Mouse (Mus musculus) 3134 (cell line): ENCODE data around the gene Sh3bp2.

Experiments
- DNase-seq: peaks from one replicate; pipeline ENCODE4 v3.0.0-alpha.2; 2011; ENCODE audit warnings: low spot score; ENCODE audit not compliant: insufficient read length; ENCODE audit errors: extremely low read depth

Gene Sh3bp2

DNA sequence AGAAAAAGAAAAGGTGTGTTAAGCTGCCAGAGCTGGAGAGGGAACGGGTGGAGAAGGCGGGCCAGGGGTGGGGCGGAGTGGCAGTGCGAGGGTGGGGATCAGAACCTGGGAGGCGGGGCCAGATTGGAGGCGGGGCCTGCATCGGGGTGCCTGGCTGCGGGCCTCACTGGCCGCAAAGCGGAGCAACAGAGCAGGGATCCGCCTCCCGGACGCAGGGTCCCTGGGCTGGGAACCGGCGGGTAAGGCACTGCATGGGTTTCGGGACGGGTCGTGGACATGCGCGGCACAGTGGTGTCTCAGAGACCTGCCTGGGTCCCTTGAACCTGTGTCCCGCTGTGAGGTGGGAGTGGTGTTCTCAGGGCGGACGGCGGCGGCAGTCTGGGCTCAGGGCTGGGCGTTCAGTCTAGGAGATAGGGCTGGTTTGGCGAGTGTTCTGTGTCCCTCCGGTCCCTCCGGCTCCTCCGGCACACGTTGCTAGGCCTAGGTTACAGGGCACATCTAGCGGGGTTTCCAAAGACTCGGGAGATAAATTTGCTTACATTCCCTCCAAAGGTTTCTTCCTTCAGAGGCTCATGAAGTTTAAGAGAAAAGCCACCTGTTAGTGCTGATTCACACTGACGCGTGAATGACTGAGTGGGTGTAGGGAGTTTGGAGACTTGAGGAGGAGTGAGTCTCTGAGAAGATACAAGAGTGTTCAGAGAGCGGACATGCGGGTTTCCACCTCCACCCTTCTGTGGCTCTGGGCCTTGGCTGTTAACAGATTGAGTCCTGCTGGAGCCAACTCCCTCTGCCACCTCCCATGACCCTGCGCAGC is at the start of gene Sh3bp2:
TSS of gene Sh3bp2 (plus strand) at position 176 of the 814 bp plus-strand sequence.
- peak; percentile 90 for DNase-seq

DNA sequence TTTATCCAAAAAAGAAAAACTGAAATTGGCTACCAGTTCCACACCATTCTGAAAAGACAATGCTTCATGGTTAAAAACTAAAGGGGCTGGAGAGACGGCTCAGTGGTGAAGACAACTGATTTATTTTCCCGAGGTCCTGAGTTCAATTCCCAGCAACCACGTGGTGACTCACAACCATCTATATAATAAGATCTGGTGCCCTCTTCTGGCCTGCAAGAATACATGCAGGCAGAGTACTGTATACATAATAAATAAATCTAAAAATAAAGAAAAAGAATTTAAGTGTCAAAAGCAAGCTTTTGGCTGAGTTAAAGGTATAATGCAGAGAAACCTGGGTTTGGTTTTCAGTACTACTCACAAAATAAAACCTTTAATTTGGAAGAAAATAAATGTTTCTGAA is 44.7 kb upstream of the Sh3bp2 start:
- DNase-seq = no peak

DNA sequence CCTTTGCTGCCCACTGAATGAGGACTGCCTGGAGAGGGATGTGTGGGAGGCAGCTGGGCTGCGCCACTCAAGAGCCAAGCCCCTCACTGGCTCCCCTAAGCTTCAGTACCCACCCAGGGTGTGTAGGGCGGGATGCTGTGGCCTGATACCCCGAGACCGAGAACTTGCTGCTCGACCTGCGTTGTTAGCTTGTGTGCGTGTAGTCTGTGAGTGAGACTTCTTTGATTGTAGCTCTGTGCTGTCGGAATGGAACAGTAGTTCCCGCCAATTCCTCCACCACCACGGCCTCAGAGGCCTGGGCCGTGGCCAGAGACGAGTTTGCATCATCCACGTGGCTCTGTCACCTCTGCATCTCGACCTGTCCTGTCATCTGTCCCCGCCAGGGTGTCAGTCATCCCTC is 39.9 kb upstream of the Sh3bp2 start:
- DNase-seq = peak; percentile 14

DNA sequence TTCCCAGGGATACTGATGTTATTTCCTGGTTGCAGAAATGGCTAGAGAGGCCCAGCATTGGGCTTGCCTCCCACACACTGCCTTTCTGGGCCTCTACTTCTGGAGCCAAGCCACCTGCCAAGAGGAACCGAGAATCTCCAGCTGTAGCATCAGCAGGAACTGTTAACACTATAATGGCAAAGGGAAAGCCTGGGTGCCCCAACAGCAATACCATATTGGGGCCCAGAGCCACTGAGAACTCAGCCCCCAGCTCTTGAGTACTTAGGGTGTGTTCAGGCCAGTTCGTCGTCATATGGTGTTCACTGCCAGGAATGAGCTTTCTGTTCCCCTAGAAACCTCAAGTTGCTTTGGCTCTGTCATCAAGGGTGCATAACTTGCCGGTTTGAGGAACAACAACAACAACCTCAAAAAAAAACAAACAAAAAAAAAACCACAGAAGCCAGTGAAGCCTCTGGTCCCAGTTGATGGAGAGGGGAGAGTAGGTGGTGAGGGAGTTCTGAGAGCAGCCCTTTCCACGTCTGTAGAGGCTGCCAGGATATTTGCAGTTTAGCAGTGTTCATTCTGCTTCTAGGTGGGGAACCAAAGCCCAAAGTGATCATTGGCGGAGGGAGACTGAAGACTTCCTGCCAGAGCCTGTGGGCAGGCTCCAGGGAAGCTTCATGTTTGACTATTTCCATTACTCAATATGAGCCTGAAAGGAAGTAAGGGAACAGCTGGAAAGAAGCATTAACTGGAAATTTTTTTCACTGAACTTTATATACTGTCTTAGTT is 38.1 kb upstream of the Sh3bp2 start:
- no peak for DNase-seq

DNA sequence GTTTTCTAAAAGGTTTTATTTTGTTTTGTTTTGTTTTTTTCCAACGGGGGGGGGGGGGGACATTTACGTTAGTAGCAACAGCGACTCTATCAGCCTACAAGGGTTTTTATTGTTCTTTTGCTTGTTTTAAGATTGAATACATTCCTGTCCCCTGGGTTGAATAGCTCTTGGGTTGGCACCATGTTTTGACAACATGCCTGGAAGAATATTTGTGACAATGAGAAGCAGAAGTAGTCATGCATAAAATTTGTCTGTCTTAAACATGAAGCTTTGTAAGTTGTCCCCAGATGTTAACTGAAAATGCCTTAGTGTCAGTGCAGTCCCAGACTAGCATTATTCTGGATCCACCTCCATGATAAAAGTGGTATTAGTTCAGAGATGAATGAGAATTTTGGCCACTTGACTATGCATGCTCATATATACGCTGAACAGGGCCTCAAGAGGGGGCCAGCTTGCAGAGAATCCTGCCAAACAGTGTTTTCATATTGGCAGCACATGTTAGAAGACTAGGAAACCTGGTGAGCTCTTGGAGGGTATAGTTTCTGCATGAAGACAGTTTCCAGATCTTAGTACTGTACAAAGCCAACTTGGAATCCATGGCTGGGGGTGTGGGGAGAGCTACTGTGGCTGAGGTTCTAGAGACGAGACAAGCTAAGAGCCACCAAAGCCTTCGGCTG is 36.8 kb upstream of the Sh3bp2 start:
- DNase-seq = no peak

DNA sequence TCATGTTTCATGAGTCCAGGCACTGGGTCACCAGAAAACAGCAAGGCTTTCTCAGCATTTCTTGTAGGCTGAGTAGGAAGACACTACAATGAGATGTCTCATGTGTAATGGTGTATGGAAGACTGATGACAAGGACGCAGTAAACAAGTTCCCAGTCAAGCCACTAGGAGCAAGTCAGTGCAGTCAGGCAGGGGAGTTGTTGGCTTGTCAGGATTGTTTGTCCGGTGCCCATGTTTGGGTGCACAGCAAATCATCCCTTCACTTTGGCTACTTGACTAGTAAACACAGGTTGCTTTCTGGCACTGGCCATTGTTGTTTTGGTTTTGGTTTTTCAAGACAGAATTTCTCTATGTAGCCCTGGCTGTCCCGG is 36.2 kb upstream of the Sh3bp2 start:
- DNase-seq = no peak

DNA sequence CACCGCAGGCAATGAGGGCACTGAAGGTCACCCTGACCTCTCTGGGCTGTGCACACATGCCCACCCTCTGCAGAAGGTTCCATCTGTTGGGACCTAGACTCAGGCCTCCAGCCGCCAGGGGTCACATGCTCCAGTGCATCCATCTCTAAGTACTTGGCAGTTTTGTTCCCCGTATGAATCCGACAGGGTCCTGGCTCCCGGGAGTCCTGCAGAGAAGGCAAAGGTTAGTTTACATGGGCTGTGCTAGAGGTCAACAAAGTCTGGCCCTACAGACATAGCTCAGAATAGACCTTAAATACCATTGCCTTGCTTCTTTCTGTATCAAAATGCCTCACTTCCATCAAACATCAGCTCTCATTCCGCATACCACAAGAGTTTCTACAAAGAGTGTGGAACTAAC is 28.9 kb upstream of the Sh3bp2 start:
- no peak for DNase-seq

DNA sequence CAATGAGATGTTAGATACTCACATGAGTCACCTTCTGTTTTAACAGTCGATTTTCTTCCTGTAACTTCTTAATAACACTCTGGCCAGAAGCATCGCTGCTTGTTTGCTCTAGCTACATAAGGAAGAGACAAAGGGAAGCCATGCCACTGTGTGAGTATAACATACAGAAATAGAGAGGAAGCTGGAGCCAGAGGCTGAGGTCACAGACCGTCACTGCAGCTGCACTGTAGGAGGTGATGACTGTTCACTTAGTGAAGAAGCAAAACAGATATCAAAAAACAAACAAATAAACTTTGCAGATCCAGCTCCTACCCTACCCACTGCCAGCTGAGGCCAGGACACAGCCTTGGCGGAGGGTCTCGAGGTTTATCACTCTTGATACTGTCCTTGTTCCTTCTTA is 24.8 kb upstream of the Sh3bp2 start:
- no peak for DNase-seq

DNA sequence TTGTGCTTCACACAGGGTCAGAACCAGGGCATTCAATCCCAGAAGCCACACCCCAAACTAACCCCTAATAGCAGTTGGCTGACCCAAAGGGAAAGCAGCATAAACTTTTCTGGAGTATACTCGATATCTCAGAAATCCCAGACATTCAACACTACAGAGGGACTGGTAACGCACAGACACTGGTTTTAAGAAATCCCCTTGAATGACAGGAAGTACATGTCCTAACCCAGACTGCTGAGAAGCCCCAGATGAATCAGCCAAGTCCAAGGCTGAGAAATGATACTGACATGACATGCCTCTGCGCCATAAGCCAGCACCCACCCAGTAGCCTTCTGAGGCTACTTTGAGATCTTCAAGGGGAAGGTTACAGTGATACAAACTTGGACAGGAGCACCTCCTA is 24.1 kb upstream of the Sh3bp2 start:
- DNase-seq = no peak

DNA sequence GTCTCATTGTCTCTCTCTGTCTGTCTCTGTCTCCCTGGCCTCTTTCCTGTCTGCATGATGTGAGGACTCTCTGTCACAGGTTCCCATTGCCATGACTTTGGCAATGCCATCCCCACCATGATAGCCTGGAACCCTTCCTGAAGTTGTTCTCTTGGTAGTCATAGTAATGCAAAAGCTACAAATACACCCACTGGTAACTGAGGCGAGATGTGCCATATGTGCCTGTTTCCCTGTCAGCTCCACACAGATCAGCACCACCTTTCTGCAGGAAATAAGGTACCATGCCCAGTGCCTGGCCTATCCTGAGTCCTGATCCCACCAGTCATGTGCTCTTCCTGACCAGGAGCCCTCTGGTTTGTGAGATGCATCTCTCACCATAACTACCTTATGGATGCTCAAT is 23.2 kb upstream of the Sh3bp2 start:
- DNase-seq = no peak

DNA sequence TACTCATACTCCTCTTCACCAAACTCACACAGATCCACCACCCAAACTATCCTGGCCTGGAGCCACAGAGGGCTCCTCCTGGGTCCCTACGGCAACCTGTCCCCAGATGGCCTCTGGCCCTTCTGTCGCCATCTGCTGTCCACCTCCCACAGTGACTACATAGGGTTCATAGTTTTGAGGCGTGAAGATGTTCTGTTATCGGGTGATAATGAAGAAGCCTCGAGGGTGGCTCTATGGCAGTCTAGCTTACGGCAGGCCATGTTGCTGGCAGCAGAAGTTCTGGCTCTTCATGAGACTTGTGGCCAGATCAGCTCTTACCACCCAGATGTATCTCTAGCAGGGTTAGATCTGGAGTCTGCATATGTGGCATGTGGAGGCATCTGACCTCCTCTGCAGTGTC is 22.8 kb upstream of the Sh3bp2 start:
- DNase-seq = no peak

DNA sequence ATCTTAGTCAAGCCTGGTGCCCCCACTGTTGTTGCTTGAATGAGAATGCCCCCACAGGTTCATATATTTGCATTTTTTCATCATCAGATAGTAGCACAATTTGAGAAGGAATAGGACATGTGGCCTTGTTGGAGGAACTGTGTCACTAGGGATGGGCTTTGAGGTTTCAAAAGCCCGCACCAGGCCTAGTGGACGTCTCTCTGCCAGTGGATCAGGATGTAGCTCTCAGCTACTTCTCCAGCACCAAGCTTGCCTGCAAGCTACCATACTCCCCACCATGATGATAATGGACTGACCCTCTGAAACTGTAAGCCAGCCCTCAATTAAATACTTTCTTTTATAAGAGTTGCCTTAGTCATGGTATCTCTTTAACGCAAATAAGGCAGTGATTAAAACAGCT is 13.2 kb upstream of the Sh3bp2 start:
- no peak for DNase-seq

DNA sequence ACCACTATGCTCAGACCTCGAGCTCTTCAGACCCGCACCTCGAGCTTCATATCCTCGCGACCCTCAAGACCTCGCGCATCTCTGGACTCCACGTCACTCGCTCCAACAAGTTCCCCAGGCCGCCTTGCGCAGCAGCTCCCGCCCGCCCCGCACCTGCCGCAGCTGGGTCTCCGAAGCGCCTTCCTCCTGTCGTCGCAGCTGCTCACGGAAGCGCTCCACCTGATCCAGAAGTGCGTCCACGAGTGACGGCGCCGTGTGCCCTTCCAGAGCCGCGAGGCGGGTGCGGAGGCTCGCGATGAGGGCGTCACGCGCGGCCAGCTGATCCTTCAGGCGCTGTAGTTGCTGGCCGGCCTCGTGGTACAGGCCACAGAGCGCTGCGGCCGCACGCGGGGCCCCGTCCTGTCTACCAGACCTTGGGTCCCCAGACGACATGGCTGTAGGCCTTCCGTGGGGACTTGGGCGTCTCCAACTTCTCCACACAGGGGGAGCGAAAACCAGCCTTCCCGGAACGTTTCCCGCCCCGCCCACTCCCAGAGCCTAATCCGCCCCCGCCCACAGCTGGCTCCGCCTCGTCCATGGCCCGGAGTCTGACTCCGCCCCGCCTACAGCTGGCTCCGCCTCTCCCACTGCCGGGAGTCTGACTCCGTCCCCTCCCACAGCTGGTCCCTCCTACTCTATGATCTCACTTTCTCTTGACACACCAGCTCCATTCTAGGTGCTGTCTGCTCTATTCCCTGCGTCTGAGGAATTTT is 12.0 kb upstream of the Sh3bp2 start, which contains the start of gene Tnip2:
TSS of gene Tnip2 (minus strand) at position 526 of the 752 bp plus-strand sequence.
- DNase-seq = peak; percentile 93

DNA sequence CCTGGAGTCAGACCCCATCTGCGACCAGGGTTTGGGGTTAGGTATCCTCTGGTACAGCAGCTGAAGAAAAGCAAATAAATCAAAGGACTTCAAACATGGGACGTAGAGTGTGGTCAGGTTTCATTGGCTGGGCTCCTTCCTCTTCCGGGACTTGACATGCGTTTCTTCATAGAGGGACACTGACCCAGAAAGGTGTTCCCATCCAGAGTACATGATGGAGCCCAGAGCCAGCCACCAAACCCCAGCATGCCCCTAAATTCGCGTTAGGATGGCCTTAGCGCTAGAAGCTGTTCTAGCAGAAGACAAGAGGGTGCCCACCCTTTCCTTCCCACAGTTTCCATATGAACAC is 11.4 kb upstream of the Sh3bp2 start:
- no peak for DNase-seq

DNA sequence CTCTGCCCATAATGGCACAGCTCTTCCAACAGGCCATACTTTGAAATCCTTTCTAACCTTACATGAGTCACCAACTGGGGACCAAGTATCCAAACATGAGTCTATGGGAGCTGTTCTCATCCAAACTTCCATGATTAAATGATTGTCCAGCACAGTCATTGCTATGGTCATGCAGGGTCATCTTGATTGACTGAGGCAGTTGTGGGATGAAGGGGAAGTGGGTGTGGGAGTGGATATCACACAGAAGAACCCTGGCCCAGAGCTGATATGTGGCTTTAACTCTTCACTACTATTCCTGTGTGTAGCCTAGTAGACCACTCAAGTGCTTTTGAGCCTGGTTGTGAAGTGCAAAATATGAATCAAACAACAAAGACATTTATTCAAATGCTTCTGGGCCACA is 10.5 kb upstream of the Sh3bp2 start:
- DNase-seq = no peak

DNA sequence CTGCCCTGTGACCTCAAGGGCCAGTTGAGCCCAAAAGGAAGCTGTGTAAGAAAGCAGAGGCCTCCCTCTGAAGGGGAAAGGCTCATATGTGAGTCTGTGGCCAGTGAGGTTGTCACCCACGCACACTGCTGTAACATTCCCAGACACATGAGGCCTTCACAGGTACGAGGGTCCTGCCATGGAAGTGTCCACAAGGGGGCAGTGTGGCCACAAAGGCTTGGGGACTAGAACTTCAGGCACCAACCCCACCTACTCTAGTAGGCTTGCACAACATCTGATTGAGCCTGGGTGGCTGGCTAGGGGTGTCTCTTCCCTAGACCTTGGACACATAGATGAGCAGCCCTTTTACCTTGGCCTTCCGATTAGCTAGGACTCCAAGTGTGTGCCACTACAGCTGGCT is 7.7 kb upstream of the Sh3bp2 start:
- DNase-seq = peak; percentile 53

DNA sequence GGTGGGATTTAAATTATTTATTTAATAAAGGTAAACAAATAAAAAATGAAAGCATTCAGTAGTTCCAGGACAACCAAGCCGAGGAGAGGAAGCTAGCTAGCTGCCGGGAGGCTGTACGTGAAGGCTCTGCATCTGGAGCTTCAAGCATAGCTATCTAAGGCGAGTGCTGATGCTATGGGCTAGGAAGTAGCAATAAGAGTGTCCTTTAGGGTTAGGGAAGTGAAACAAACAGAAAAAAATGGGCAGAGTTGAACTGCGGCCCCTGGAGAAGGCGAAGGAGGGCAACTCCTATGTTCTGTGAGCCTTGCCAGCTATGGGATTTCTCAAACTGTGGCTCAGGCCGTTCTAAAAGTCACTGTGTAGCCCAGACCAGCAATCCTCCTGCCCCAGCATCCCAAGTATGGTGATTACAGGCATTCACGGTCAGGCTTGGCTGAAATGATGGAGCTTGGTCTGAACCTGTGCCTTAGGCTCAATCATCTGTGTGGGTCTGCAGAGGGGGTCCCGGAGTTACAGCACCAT is 6.2 kb upstream of the Sh3bp2 start:
- no peak for DNase-seq

DNA sequence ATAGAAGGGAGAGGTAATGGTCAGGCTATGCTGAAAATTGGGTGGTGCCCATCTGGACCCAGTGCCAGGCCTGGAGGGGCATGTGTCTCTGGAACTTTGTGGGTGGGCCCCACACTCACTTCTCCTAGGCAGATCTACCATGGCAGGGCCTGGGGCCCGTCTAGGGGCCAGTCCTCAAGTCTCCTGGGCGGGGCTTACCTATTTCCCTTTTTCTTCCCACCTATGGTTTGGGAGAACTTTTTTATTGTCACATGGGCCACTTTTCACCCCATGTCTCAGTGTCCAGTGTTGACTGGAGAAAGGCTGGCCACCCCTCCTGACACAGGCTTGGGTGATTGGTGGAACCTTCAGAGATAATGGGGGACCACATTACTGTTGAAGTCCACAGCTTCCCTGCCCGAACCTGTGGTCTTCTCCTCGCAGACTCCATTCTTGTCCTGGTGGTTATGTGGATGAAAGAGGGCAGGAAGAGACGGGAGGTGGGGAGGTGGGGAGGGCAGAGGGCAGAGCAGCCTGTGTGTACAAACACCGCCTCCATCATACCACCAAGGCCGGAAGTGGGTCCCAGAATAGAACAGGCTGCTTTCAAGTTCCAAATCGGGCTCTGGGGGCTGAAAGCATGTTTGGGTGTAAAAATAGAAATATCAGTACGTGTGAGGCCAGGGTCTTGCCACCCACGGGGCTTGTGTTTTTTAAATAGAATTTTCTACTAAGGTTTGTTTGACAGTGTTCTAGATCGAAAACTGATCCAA is 5.0 kb upstream of the Sh3bp2 start:
- DNase-seq = no peak

DNA sequence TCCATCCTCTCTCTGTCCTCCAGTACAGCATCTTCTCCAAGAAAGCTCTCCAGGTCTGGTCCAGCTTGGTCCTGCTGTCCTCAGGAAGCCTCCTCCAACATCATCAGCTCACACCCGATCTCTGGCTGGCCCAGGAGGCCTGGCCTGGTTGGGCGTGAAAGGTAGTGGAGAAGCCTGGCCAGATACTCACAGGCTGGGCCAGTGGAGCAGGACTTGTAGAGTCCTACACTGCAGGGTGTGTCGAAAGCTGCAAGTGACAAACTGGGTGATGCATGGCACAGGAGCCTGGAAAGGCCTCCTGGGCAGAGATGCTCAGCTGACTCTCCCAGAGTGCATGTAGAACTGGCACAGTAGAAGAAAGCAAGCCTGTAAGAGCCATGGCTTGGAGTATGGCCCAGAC is 4.3 kb upstream of the Sh3bp2 start:
- no peak for DNase-seq

DNA sequence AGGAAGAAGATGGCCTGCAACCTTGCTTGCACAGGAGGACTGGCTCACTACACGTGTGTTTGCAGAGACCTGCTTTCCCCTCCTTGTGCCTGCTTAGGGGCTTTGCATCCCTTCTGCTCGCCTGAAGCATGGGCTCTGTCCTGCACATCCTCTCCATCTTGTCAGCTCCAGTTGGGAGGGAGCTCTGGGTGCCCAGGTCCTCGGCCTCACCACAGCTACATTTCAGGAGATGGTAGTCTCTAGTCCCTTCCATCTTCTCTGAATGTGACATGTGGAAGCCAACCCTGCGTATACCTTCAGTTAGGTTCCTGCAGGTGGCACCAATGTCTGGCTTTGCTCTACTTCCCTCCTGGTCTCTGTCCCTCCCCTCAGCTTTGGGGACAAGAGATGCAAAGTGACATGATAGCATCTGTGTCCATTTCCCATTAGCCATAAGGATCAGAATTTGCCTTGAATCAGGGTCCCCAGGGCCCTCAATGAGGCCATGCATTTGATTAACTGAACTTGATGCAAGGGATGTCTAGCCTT is 1.6 kb upstream of the Sh3bp2 start:
- no peak for DNase-seq
